Mouse (Mus musculus) urinary bladder, postnatal 14 days (tissue): ENCODE results near the gene Apbb2.
A peak's percentile ranks its signal among the peaks of the same experiment; 100 is the strongest.

ENCODE experiments used
- DNase-seq: peaks from one replicate; pipeline ENCODE4 v3.0.0; 2021; ENCODE audit warnings: low spot score

Gene Apbb2

GRCm38 (mm10) chr5:66474153-66474552, 144.4 kb downstream of the Apbb2 start:
- DNase-seq, result no peak

- DNase-seq, result no peak
Measured at GRCm38 (mm10) chr5:66473599-66473998, 145.0 kb downstream of the Apbb2 start.

GRCm38 (mm10) chr5:66470837-66471236, 147.7 kb downstream of the Apbb2 start:
- DNase-seq, result no peak

GRCm38 (mm10) chr5:66469685-66470084, 148.9 kb downstream of the Apbb2 start:
- DNase-seq, result no peak

GRCm38 (mm10) chr5:66468331-66469001, 150.1 kb downstream of the Apbb2 start:
- DNase-seq, result no peak

- no peak for DNase-seq
Measured at GRCm38 (mm10) chr5:66462665-66463064, 155.9 kb downstream of the Apbb2 start.

- DNase-seq, result no peak
Measured at GRCm38 (mm10) chr5:66458851-66459250, 159.7 kb downstream of the Apbb2 start.

GRCm38 (mm10) chr5:66455271-66455670, 163.3 kb downstream of the Apbb2 start:
- no peak for DNase-seq

- DNase-seq, result no peak
Measured at GRCm38 (mm10) chr5:66454826-66455225, 163.8 kb downstream of the Apbb2 start.

GRCm38 (mm10) chr5:66453106-66453505, 165.5 kb downstream of the Apbb2 start:
- DNase-seq, result no peak

GRCm38 (mm10) chr5:66451561-66451960, 167.0 kb downstream of the Apbb2 start:
- no peak for DNase-seq

- DNase-seq, result no peak
Measured at GRCm38 (mm10) chr5:66445497-66445896, 173.1 kb downstream of the Apbb2 start.

GRCm38 (mm10) chr5:66442260-66442659, 176.3 kb downstream of the Apbb2 start:
- no peak for DNase-seq

GRCm38 (mm10) chr5:66436791-66437246, 181.8 kb downstream of the Apbb2 start:
- DNase-seq, result no peak

- DNase-seq, result no peak
Measured at GRCm38 (mm10) chr5:66435158-66435557, 183.4 kb downstream of the Apbb2 start.

GRCm38 (mm10) chr5:66429076-66429475, 189.5 kb downstream of the Apbb2 start:
- no peak for DNase-seq

GRCm38 (mm10) chr5:66428071-66428470, 190.5 kb downstream of the Apbb2 start:
- no peak for DNase-seq

- peak; percentile 33 for DNase-seq
Measured at GRCm38 (mm10) chr5:66423909-66424308, 194.7 kb downstream of the Apbb2 start.

GRCm38 (mm10) chr5:66423466-66423865, 195.1 kb downstream of the Apbb2 start:
- no peak for DNase-seq

- DNase-seq, result no peak
Measured at GRCm38 (mm10) chr5:66421954-66422353, 196.6 kb downstream of the Apbb2 start.

- no peak for DNase-seq
Measured at GRCm38 (mm10) chr5:66421230-66421629, 197.4 kb downstream of the Apbb2 start.

GRCm38 (mm10) chr5:66420011-66420410, 198.6 kb downstream of the Apbb2 start:
- DNase-seq, result no peak

- DNase-seq, result no peak
Measured at GRCm38 (mm10) chr5:66417289-66417688, 201.3 kb downstream of the Apbb2 start.
